Mouse (Mus musculus) forebrain, embryonic 14.5 days (tissue): ENCODE data around the gene Tex21. TPM values are rescaled to one million over a fixed set of nuclear protein-coding genes. Genes with fewer than 3 reads are reported as not detected.

Experiments used
- ATAC-seq: fragments of 200-750 bp; cut with Nextera tagmentation; 2 replicates; pipeline ENCODE4 v1.8.0; 2017; ENCODE audit warnings: mild to moderate bottlenecking, moderate library complexity
- DNase-seq: peaks from one replicate; pipeline ENCODE4 v3.0.0-alpha.2; 2015; ENCODE audit warnings: low spot score
- H3K27ac ChIP-seq: fragments of 300-500 bp; sonication (generic); 2 replicates; pipeline ENCODE4 v1.5.1; 2014; ENCODE audit warnings: low read depth, mild to moderate bottlenecking, control low read depth, low read length, moderate library complexity
- H3K27me3 ChIP-seq: fragments of 300-500 bp; sonication (generic); replicated peaks from 2 replicates; pipeline ENCODE4 v1.6.1; 2014; ENCODE audit warnings: low read length, control low read depth, mixed read lengths; ENCODE audit not compliant: control insufficient read depth, insufficient read depth
- H3K36me3 ChIP-seq: fragments of 300-500 bp; sonication (generic); 2 replicates; pipeline ENCODE4 v1.6.1; 2014; ENCODE audit warnings: low read length, control low read depth; ENCODE audit not compliant: control insufficient read depth, insufficient read depth
- H3K4me1 ChIP-seq: fragments of 300-500 bp; sonication (generic); 2 replicates; pipeline ENCODE4 v1.6.1; 2014; ENCODE audit warnings: antibody characterized with exemption, low read length, control low read depth; ENCODE audit not compliant: control insufficient read depth, insufficient read depth
- H3K4me2 ChIP-seq: fragments of 300-500 bp; sonication (generic); 2 replicates; pipeline ENCODE4 v1.6.1; 2014; ENCODE audit warnings: mild to moderate bottlenecking, control low read depth, low read length
- H3K4me3 ChIP-seq: fragments of 300-500 bp; sonication (generic); 2 replicates; pipeline ENCODE4 v1.5.1; 2014; ENCODE audit warnings: low read depth, low read length, control low read depth
- H3K9ac ChIP-seq: fragments of 300-500 bp; sonication (generic); 2 replicates; pipeline ENCODE4 v1.6.1; 2014; ENCODE audit warnings: mild to moderate bottlenecking, low read length, control low read depth, moderate library complexity
- H3K9me3 ChIP-seq: fragments of 300-500 bp; sonication (generic); replicated peaks from 2 replicates; pipeline ENCODE4 v1.6.1; 2016; ENCODE audit warnings: low read length, control low read depth, mixed read lengths; ENCODE audit not compliant: control insufficient read depth
- whole genome bisulfite sequencing: fragments of 180-500 bp; shearing (Covaris S2); extraction: QIAGEN DNeasy Blood & Tissue Kit; methylation state at CpG from one replicate; pipeline ENCODE4 v1.1.7; 2014; 5-methylcytosine and 5-hydroxymethylcytosine counted together
- polyA plus RNA-seq: library from polyadenylated mRNA; unstranded; fragments of >200 nt; fragmentation: Nextera tagmentation; extraction: Ambion mirVana; gene quantifications from 2 replicates; pipeline ENCODE4 v1.2.1, GENCODE M21; 2014

Gene Tex21
- polyA plus RNA-seq, 1 experiment from 2014 or later = not detected

DNA sequence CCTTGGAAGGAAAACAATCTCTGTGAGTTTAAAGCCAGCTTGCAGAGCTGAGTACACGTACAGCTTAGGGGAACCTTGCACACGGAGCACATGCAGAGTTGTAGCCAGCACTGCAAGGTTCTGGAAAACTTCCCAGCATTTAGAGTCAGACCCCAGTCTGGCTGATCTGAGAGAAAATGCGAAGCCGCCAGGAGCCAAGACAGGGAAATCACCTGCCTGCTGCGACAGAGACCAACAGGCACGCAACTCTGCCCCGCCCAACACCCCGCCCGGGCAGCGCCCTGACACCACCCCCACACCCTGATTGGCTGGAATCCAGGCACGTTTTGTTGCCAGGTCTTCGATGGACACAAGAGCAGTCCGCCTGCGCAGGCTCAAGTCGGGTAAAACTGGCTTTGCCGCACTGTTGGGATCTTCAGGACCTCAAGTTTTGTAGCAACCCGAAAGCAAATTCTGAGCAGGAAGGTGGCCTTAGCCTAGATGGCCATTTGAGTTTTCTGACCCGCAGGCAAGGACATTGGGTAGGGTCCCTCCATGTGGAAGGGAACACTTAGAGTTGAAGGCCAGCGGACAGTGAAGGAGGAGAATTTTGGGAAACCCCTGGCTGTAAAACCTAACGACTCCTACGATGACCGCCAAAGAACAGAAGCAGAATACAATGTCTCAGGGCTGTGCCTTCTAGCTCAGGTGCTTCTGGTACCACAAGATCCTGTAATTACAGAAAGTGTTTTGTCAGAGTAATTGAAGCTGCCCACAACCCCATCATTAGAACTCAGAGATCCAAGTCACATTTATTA is 50.4 kb downstream of the Tex21 start:
- no peaks in the 10 kb centered on the region for H3K9me3 ChIP-seq
- peak; percentile 79 for ATAC-seq
- H3K4me1 ChIP-seq = peaks cover 6% of the 10 kb centered on the region; the same call in 1 of the 2 replicates
- no peaks in the 10 kb centered on the region; the same call in 1 of the 2 replicates for H3K27me3 ChIP-seq
- H3K4me2 ChIP-seq = peak overlapping the region; percentile 86
- no peaks in the 10 kb centered on the region for H3K36me3 ChIP-seq
- WGBS = under 1% methylated on average over 22 of the region's 22 CpGs
- H3K4me3 ChIP-seq = peak overlapping the region; percentile 33
- H3K27ac ChIP-seq = no peak overlapping the region
- H3K9ac ChIP-seq = peak overlapping the region; percentile 60
- DNase-seq = peak; percentile 82

DNA sequence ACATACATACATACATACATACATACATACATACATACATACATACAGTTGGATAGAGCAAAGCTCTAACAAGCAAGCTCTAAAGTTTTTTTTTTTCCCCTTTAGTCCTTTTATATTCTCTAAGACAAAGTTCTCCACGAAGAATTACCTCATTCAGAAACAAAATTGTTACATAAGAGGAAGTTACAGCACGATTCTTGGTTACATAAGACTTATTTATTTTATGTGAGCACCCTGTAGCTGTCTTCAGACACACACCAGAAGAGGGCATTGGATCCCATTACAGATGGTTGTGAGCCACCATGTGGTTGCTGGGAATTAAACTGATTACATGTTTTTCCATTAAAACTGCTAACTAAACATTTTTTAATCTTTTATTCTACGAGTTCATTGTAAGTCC is 52.0 kb downstream of the Tex21 start:
- no peak overlapping the region for H3K9ac ChIP-seq
- H3K4me2 ChIP-seq = no peak overlapping the region
- H3K4me3 ChIP-seq = no peak overlapping the region
- peaks cover 6% of the 10 kb centered on the region; the same call in 1 of the 2 replicates for H3K4me1 ChIP-seq
- H3K27me3 ChIP-seq = no peaks in the 10 kb centered on the region; the same call in 1 of the 2 replicates
- ATAC-seq (no peak), DNase-seq (no peak)
- WGBS = 65% methylated on average over 3 of the region's 3 CpGs
- no peaks in the 10 kb centered on the region for H3K36me3 ChIP-seq
- H3K27ac ChIP-seq = no peak overlapping the region
- H3K9me3 ChIP-seq = no peaks in the 10 kb centered on the region

GRCm38 (mm10) chr12:76190940-76191339 is 55.6 kb downstream of the Tex21 start:
- Histone ChIP-seq H3K9ac (no peak overlapping the region), H3K9me3 (no peaks in the 10 kb centered on the region), H3K4me2 (no peak overlapping the region), H3K4me1 (0 out of 2 replicates have a peak, but pooled peaks cover 2% of the 10 kb centered on the region), H3K27ac (no peak overlapping the region), H3K27me3 (no peaks in the 10 kb centered on the region), H3K4me3 (no peak overlapping the region), H3K36me3 (no peaks in the 10 kb centered on the region)
- DNase-seq (peak; percentile 87), ATAC-seq (peak; percentile 34; the same call in 1 of the 2 replicates)
- 55% methylated on average over 11 of the region's 11 CpGs for whole genome bisulfite sequencing

GRCm38 (mm10) chr12:76187849-76188248 is 58.7 kb downstream of the Tex21 start:
- Histone ChIP-seq H3K9ac (no peak overlapping the region), H3K4me1 (no peaks in the 10 kb centered on the region), H3K9me3 (no peaks in the 10 kb centered on the region), H3K4me2 (no peak overlapping the region), H3K27ac (no peak overlapping the region), H3K27me3 (no peaks in the 10 kb centered on the region), H3K36me3 (no peaks in the 10 kb centered on the region), H3K4me3 (no peak overlapping the region)
- WGBS = 44% methylated on average over 8 of the region's 8 CpGs
- ATAC-seq (no peak), DNase-seq (peak; percentile 44)

DNA sequence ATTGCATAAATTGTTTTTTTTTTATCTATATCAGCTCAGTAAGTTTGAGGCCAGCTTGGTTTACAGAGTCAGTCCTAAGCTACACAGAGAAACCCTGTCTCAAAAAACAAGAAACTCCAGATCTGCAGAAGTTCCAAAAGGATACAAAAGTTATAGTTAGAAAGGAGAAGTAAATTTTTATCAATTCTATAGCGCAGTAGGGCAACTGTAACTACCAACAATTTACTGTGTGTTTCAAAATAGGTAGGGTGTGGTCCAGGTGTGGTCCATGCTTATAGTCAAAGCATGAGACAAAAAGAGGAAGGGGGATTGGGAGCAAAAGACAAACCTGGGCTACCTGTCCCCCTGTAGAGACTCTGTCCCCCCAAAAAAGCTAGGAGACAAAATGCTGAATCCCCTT is 60.1 kb downstream of the Tex21 start:
- WGBS = 90% methylated on average over 1 of the region's 1 CpGs
- H3K4me3 ChIP-seq = no peak overlapping the region
- no peaks in the 10 kb centered on the region for H3K27me3 ChIP-seq
- DNase-seq (no peak), ATAC-seq (no peak)
- no peaks in the 10 kb centered on the region for H3K9me3 ChIP-seq
- no peaks in the 10 kb centered on the region for H3K36me3 ChIP-seq
- no peak overlapping the region for H3K4me2 ChIP-seq
- no peak overlapping the region for H3K27ac ChIP-seq
- H3K4me1 ChIP-seq = no peaks in the 10 kb centered on the region
- no peak overlapping the region for H3K9ac ChIP-seq

- Histone ChIP-seq H3K4me2 (no peak overlapping the region), H3K27ac (no peak overlapping the region), H3K9me3 (no peaks in the 10 kb centered on the region), H3K4me3 (no peak overlapping the region), H3K36me3 (no peaks in the 10 kb centered on the region), H3K27me3 (no peaks in the 10 kb centered on the region), H3K4me1 (no peaks in the 10 kb centered on the region), H3K9ac (no peak overlapping the region)
- WGBS = 80% methylated on average over 10 of the region's 10 CpGs
- DNase-seq (no peak), ATAC-seq (no peak)
Measured at GRCm38 (mm10) chr12:76185167-76185816, 61.3 kb downstream of the Tex21 start.

DNA sequence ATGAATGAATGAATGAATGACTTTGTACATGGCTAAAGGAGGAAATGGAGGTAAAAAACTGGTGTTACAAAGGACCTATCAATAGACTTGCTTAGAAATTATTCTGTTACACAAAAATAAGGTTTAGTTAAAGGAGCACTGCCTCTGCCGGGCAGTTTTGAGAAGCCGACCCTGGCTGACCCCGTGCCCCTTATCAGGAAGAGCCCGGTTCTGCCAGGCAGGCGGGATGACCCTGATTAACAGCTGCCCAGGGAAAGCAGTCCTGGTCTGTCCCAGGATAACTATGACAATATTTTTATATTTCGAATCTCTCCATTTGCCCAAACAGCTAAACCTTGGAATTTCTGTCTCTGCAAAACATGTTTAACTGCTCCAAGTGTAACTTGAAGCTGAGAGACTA is 62.3 kb downstream of the Tex21 start:
- Histone ChIP-seq H3K36me3 (no peaks in the 10 kb centered on the region), H3K27me3 (no peaks in the 10 kb centered on the region), H3K4me1 (no peaks in the 10 kb centered on the region), H3K9me3 (no peaks in the 10 kb centered on the region), H3K4me2 (no peak overlapping the region), H3K27ac (no peak overlapping the region), H3K9ac (no peak overlapping the region), H3K4me3 (no peak overlapping the region)
- 90% methylated on average over 6 of the region's 6 CpGs for WGBS
- DNase-seq = no peak
- no peak for ATAC-seq

GRCm38 (mm10) chr12:76182831-76183230 is 63.7 kb downstream of the Tex21 start:
- no peak overlapping the region for H3K27ac ChIP-seq
- DNase-seq (no peak), ATAC-seq (no peak)
- no peak overlapping the region for H3K9ac ChIP-seq
- no peaks in the 10 kb centered on the region for H3K9me3 ChIP-seq
- no peaks in the 10 kb centered on the region for H3K36me3 ChIP-seq
- whole genome bisulfite sequencing = 90% methylated on average over 6 of the region's 6 CpGs
- no peaks in the 10 kb centered on the region for H3K27me3 ChIP-seq
- H3K4me3 ChIP-seq = no peak overlapping the region
- no peaks in the 10 kb centered on the region for H3K4me1 ChIP-seq
- H3K4me2 ChIP-seq = no peak overlapping the region

DNA sequence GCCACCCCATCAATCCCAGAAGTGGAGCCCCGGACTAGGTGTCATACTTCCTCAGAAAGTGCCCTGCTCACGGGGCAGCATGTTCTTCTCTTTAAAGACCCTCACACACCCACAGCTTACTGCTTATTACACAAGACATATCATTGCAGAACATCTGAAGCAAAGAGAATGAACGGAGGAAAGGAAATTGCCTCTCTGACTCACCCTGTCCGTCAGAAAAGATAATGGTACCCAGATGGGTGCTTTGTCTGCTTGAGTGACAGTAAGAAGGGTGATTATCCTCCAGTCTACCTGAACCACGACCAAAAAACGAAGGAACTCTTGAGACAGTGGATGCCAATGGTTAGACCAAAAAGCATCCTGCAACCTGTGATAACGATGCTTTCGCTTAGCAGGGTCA is 65.1 kb downstream of the Tex21 start:
- Histone ChIP-seq H3K27me3 (peaks cover 2% of the 10 kb centered on the region; the same call in 1 of the 2 replicates), H3K9ac (no peak overlapping the region), H3K4me3 (no peak overlapping the region), H3K4me1 (0 out of 2 replicates have a peak, but pooled peaks cover 4% of the 10 kb centered on the region), H3K36me3 (no peaks in the 10 kb centered on the region), H3K27ac (no peak overlapping the region), H3K4me2 (no peak overlapping the region), H3K9me3 (no peaks in the 10 kb centered on the region)
- no peak for ATAC-seq
- DNase-seq = no peak
- 67% methylated on average over 8 of the region's 8 CpGs for WGBS
